In the genomic region with DNA sequence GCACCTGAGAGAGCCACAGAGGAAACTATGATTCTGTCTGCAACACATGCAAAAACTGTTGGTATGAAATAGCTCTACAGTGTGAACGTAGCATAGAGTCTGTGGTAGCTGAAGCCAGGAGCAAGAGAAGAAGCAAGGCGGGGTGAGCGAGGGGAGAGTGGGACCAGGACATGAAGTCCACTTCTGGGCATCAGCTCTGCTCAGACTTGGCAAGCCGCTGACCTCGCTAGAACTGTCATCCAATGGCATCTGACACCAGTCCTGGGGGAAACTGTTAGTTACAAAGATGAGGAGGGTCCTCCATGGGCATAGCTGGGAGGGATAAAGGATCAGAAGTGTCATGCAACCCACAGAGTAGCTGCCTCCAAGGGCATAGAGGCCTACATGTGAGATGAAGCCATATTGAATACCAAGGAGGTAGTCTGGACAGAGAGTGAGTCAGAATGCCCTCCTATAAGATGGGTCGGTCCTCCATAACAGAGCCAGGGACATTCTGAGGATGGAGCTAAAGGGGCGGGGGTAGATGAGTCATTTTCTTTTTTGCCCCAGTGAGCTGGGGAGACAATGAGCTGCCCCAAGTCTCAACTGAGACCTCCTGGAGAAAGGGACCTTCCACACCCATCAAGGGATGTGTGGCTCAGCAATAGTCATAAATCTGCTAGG, we compare ENCODE assay signal across 11 mouse cellular contexts.
"Had no signal": no experiment of that assay in that cellular context is flagged by ENCODE, and none has a peak within 500 bp of the region (broad histone marks: within the 10 kb centered on the region; RNA-seq: fewer than 3 reads in every experiment).

No protein-coding gene starts in this region.

- DNase-seq: kidney, adult 9 months; kidney, postnatal 36 days; layer of hippocampus, postnatal 36 days; lung, embryonic 14.5 days; thymus, postnatal 14 days had no signal

- ATAC-seq: liver, embryonic 12.5 days; midbrain, embryonic 13.5 days had no signal

- H3K9ac ChIP-seq: limb, embryonic 15.5 days; liver, embryonic 12.5 days; lung, embryonic 14.5 days; midbrain, embryonic 13.5 days; neural tube, embryonic 15.5 days had no signal

- H3K27ac ChIP-seq: kidney, postnatal 0 days; limb, embryonic 15.5 days; liver, embryonic 12.5 days; midbrain, embryonic 13.5 days; neural tube, embryonic 15.5 days; stomach, postnatal 0 days had no signal

- H3K4me3 ChIP-seq: limb, embryonic 15.5 days; liver, embryonic 12.5 days; midbrain, embryonic 13.5 days; neural tube, embryonic 15.5 days had no signal

- H3K9me3 ChIP-seq: limb, embryonic 15.5 days; liver, embryonic 12.5 days; midbrain, embryonic 13.5 days; neural tube, embryonic 15.5 days had no signal

- H3K4me2 ChIP-seq: limb, embryonic 15.5 days; liver, embryonic 12.5 days; lung, embryonic 14.5 days; midbrain, embryonic 13.5 days; neural tube, embryonic 15.5 days had no signal

- H3K27me3 ChIP-seq: limb, embryonic 15.5 days; liver, embryonic 12.5 days; midbrain, embryonic 13.5 days; neural tube, embryonic 15.5 days had no signal

- H3K36me3 ChIP-seq: limb, embryonic 15.5 days; liver, embryonic 12.5 days; midbrain, embryonic 13.5 days; neural tube, embryonic 15.5 days had no signal
